Mouse (Mus musculus) ES-E14 (cell line): Measurements from ENCODE around the gene Fli1.

Experiments
- CHD2 ChIP-seq: IDR thresholded peaks from 2 replicates; pipeline ENCODE4 v1.6.1; 2014; ENCODE audit warnings: mild to moderate bottlenecking, low read depth, low read length, inconsistent platforms
- HCFC1 ChIP-seq: IDR thresholded peaks from 2 replicates; pipeline ENCODE4 v1.6.1; 2012; ENCODE audit warnings: low read length, inconsistent platforms, borderline replicate concordance; ENCODE audit not compliant: insufficient read depth
- MAFK ChIP-seq: IDR thresholded peaks from 2 replicates; pipeline ENCODE4 v1.6.1; 2014; ENCODE audit warnings: mild to moderate bottlenecking, low read depth, low read length, inconsistent platforms; ENCODE audit not compliant: insufficient read depth
- ZC3H11A ChIP-seq: IDR thresholded peaks from 2 replicates; pipeline ENCODE4 v1.6.1; 2012; ENCODE audit warnings: low read depth, mild to moderate bottlenecking, inconsistent platforms, low read length, borderline replicate concordance
- ZNF384 ChIP-seq: IDR thresholded peaks from 2 replicates; pipeline ENCODE4 v1.6.1; 2012; ENCODE audit warnings: low read depth, low read length, inconsistent platforms

GRCm38 (mm10) chr9:32384906-32385305 lies 157.8 kb downstream of the Fli1 start:
- TF ChIP-seq HCFC1 (no peak), ZNF384 (no peak), CHD2 (no peak), MAFK (no peak), ZC3H11A (no peak)
